Mouse (Mus musculus) intestine, embryonic 16.5 days (tissue): Measurements from ENCODE around the gene Psmb1. TPM values are rescaled to one million over a fixed set of nuclear protein-coding genes. Genes with fewer than 3 reads are reported as not detected.

Experiments used
- ATAC-seq: fragments of 200-750 bp; cut with Nextera tagmentation; 2 replicates; pipeline ENCODE4 v1.8.0; 2017; ENCODE audit warnings: moderate TSS enrichment, moderate library complexity
- H3K27ac ChIP-seq: fragments of 300-500 bp; sonication (generic); 2 replicates; pipeline ENCODE4 v1.5.1; 2014; ENCODE audit warnings: mild to moderate bottlenecking, low read length
- H3K27me3 ChIP-seq: fragments of 300-500 bp; sonication (generic); replicated peaks from 2 replicates; pipeline ENCODE4 v1.6.1; 2014; ENCODE audit warnings: low read length, control low read depth, mixed read lengths; ENCODE audit not compliant: control insufficient read depth, insufficient read depth
- H3K36me3 ChIP-seq: fragments of 300-500 bp; sonication (generic); 2 replicates; pipeline ENCODE4 v1.6.1; 2014; ENCODE audit warnings: low read length, control low read depth; ENCODE audit not compliant: control insufficient read depth, insufficient read depth
- H3K4me1 ChIP-seq: fragments of 300-500 bp; sonication (generic); 2 replicates; pipeline ENCODE4 v1.6.1; 2014; ENCODE audit warnings: low read length, control low read depth, mixed read lengths; ENCODE audit not compliant: control insufficient read depth, insufficient read depth
- H3K4me2 ChIP-seq: fragments of 300-500 bp; sonication (generic); 2 replicates; pipeline ENCODE4 v1.6.1; 2014; ENCODE audit warnings: low read depth, low read length, control low read depth
- H3K4me3 ChIP-seq: fragments of 300-500 bp; sonication (generic); 2 replicates; pipeline ENCODE4 v1.5.1; 2014; ENCODE audit warnings: mild to moderate bottlenecking, low read length
- H3K9ac ChIP-seq: fragments of 300-500 bp; sonication (generic); 2 replicates; pipeline ENCODE4 v1.6.1; 2014; ENCODE audit warnings: low read depth, low read length
- H3K9me3 ChIP-seq: fragments of 300-500 bp; sonication (generic); 2 replicates; pipeline ENCODE4 v1.6.1; 2016; ENCODE audit warnings: low read length, control low read depth; ENCODE audit not compliant: control insufficient read depth
- whole genome bisulfite sequencing: fragments of 180-500 bp; shearing (Covaris S2); extraction: QIAGEN DNeasy Blood & Tissue Kit; methylation state at CpG from one replicate; pipeline ENCODE4 v1.1.7; 2014; 5-methylcytosine and 5-hydroxymethylcytosine counted together
- polyA plus RNA-seq: library from polyadenylated mRNA; unstranded; fragments of >200 nt; fragmentation: Nextera tagmentation; extraction: Ambion mirVana; gene quantifications from 2 replicates; pipeline ENCODE4 v1.2.1, GENCODE M21; 2015

Psmb1 gene
- polyA plus RNA-seq, 1 experiment from 2014 or later, result 252 TPM

- H3K27me3 ChIP-seq, result no peaks in the 10 kb centered on the region
- H3K4me2 ChIP-seq, result peak overlapping the region; percentile 75
- no peaks in the 10 kb centered on the region for H3K9me3 ChIP-seq
- H3K4me3 ChIP-seq, result peak overlapping the region; percentile 92
- peaks cover 2% of the 10 kb centered on the region; the same call in 1 of the 2 replicates for H3K36me3 ChIP-seq
- H3K27ac ChIP-seq, result no peak overlapping the region
- WGBS, result 47% methylated on average over 3 of the region's 3 CpGs
- H3K9ac ChIP-seq, result peak overlapping the region; percentile 87
- ATAC-seq, result no peak
- H3K4me1 ChIP-seq, result peaks cover 9% of the 10 kb centered on the region
Observed at GRCm38 (mm10) chr17:15527811-15528136, 28.2 kb upstream of the Psmb1 start.

GRCm38 (mm10) chr17:15526986-15527810 is 27.6 kb upstream of the Psmb1 start, which contains the start of gene Pdcd2:
TSS of gene Pdcd2 (minus strand) at chr17:15527301.
- H3K27ac ChIP-seq, result peak within 1 kb of the TSS; percentile 92
- H3K4me1 ChIP-seq, result peaks cover 9% of the 10 kb centered on the region
- H3K9me3 ChIP-seq, result no peaks in the 10 kb centered on the region
- H3K27me3 ChIP-seq, result no peaks in the 10 kb centered on the region
- peaks cover 4% of the 10 kb centered on the region; the same call in 1 of the 2 replicates for H3K36me3 ChIP-seq
- peak within 1 kb of the TSS; percentile 75 for H3K4me2 ChIP-seq
- H3K4me3 ChIP-seq, result peak within 1 kb of the TSS; percentile 92
- peak; percentile 100 for ATAC-seq
- H3K9ac ChIP-seq, result peak within 1 kb of the TSS; percentile 87
- under 1% methylated on average over 53 of the region's 55 CpGs for WGBS

GRCm38 (mm10) chr17:15526304-15526703 is 26.8 kb upstream of the Psmb1 start:
- WGBS, result 8% methylated on average over 10 of the region's 10 CpGs
- no peak for ATAC-seq
- Histone ChIP-seq H3K9ac (peak overlapping the region; percentile 87), H3K4me3 (peak overlapping the region; percentile 92), H3K27me3 (no peaks in the 10 kb centered on the region), H3K4me1 (peaks cover 9% of the 10 kb centered on the region), H3K36me3 (peaks cover 9% of the 10 kb centered on the region; the same call in 1 of the 2 replicates), H3K4me2 (peak overlapping the region; percentile 75), H3K9me3 (no peaks in the 10 kb centered on the region), H3K27ac (no peak overlapping the region)

DNA sequence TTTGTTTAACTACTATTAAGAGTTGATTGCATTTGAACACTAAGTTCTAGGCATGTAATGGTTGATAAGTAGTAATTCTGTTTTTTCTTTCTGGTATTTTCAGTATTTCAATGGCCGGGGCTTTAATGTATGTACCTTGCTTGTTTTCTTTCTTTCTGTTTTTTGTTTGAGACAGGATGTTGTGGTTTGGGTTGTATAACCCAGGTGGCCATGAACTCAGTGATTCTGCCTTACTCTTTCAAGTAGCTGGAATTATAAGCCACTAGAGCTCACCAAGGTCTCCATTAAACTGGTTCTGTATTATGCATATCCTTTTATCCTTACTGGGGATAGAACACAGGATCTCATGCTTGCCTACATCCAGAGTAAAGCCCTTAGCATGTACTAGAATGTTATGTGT is 19.2 kb upstream of the Psmb1 start:
- ATAC-seq, result no peak
- H3K9me3 ChIP-seq, result no peaks in the 10 kb centered on the region
- peaks cover 18% of the 10 kb centered on the region for H3K36me3 ChIP-seq

DNA sequence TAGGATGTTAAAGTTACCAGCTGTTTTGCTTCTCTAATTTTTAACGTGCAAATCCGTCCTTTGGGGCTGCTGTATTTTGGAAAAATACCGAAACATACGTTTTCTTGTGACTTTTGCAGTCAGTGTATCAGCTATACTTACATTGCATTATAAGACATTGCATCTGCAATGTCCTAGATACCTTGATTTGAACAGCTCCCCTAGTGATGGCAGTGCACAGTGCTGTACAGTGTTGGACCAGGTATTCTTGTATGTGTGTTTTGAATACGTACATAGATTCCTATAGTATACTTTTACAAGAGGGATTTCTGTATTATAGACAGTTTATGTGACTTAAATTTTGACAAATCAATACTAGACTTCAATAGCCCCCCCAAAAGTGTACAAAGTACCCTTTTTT is 18.6 kb upstream of the Psmb1 start:
- 95% methylated on average over 5 of the region's 5 CpGs for WGBS
- ATAC-seq, result no peak

More for the DNA sequence above, 19.2 kb upstream of the Psmb1 start:
- Histone ChIP-seq H3K27me3 (no peaks in the 10 kb centered on the region), H3K4me1 (no peaks in the 10 kb centered on the region), H3K27ac (no peak overlapping the region), H3K9ac (no peak overlapping the region), H3K4me3 (no peak overlapping the region), H3K4me2 (no peak overlapping the region)
- 93% methylated on average over 1 of the region's 1 CpGs for WGBS

GRCm38 (mm10) chr17:15517776-15518175 is 18.2 kb upstream of the Psmb1 start:
- Histone ChIP-seq H3K9ac (no peak overlapping the region), H3K27me3 (no peaks in the 10 kb centered on the region), H3K4me1 (no peaks in the 10 kb centered on the region), H3K9me3 (no peaks in the 10 kb centered on the region), H3K36me3 (peaks cover 18% of the 10 kb centered on the region), H3K4me3 (no peak overlapping the region), H3K4me2 (no peak overlapping the region), H3K27ac (no peak overlapping the region)
- 68% methylated on average over 5 of the region's 5 CpGs for WGBS
- no peak for ATAC-seq

More for the DNA sequence above, 18.6 kb upstream of the Psmb1 start:
- Histone ChIP-seq H3K27me3 (no peaks in the 10 kb centered on the region), H3K4me3 (no peak overlapping the region), H3K27ac (no peak overlapping the region), H3K4me2 (no peak overlapping the region), H3K9ac (no peak overlapping the region), H3K36me3 (peaks cover 18% of the 10 kb centered on the region), H3K4me1 (no peaks in the 10 kb centered on the region), H3K9me3 (no peaks in the 10 kb centered on the region)

GRCm38 (mm10) chr17:15510694-15511093 is 11.1 kb upstream of the Psmb1 start:
- Histone ChIP-seq H3K27me3 (no peaks in the 10 kb centered on the region), H3K4me2 (no peak overlapping the region), H3K9ac (no peak overlapping the region), H3K9me3 (no peaks in the 10 kb centered on the region), H3K4me3 (no peak overlapping the region), H3K4me1 (no peaks in the 10 kb centered on the region), H3K36me3 (peaks cover 29% of the 10 kb centered on the region), H3K27ac (no peak overlapping the region)
- no peak for ATAC-seq
- 88% methylated on average over 2 of the region's 2 CpGs for WGBS

DNA sequence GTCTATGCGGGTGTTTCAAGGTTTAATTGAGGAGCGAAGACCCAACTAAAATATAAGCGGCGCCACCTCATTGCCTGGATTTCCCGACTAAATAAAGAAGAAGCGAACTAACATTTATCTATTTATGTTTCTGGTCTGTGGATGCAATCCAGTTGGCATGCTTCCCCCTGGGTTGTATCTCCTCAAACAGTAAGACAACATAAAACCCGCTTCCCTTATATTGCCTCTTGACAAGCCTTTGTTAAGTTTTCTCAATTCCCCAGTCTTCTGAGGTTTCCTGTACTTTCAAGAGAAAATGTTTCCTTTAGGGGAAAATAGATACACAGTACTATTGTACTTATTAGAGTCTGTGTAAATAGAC is 818 bp downstream of the Psmb1 start:
- no peaks in the 10 kb centered on the region for H3K27me3 ChIP-seq
- 44% methylated on average over 7 of the region's 7 CpGs for WGBS
- H3K4me1 ChIP-seq, result peaks cover 27% of the 10 kb centered on the region
- no peaks in the 10 kb centered on the region for H3K9me3 ChIP-seq
- peak overlapping the region; percentile 94 for H3K9ac ChIP-seq
- no peaks in the 10 kb centered on the region for H3K36me3 ChIP-seq
- no peak for ATAC-seq
- peak overlapping the region; percentile 96 for H3K4me3 ChIP-seq
- H3K4me2 ChIP-seq, result peak overlapping the region; percentile 68
- peak overlapping the region; percentile 97 for H3K27ac ChIP-seq

GRCm38 (mm10) chr17:15497882-15498752 is 1.4 kb downstream of the Psmb1 start:
- Histone ChIP-seq H3K36me3 (no peaks in the 10 kb centered on the region), H3K4me3 (peak overlapping the region; percentile 96), H3K27ac (peak overlapping the region; percentile 97), H3K27me3 (no peaks in the 10 kb centered on the region), H3K9me3 (no peaks in the 10 kb centered on the region), H3K9ac (peak overlapping the region; percentile 94), H3K4me1 (peaks cover 27% of the 10 kb centered on the region), H3K4me2 (peak overlapping the region; percentile 80)
- under 1% methylated on average over 50 of the region's 50 CpGs for WGBS
- ATAC-seq, result peak; percentile 95
